Mouse (Mus musculus) stomach, embryonic 14.5 days (tissue): ENCODE data around the gene Gm45213. TPM values are rescaled to one million over a fixed set of nuclear protein-coding genes. Genes with fewer than 3 reads are reported as not detected.

ENCODE experiments used
- ATAC-seq: fragments of 200-750 bp; cut with Nextera tagmentation; 2 replicates; pipeline ENCODE4 v1.8.0; 2017; ENCODE audit warnings: low read depth, moderate TSS enrichment; ENCODE audit not compliant: insufficient number of reproducible peaks, insufficient read depth, low FRiP score
- H3K27ac ChIP-seq: fragments of 300-500 bp; sonication (generic); 2 replicates; pipeline ENCODE4 v1.5.1; 2014; ENCODE audit warnings: mild to moderate bottlenecking, low read length, moderate library complexity, mixed read lengths
- H3K27me3 ChIP-seq: fragments of 300-500 bp; sonication (generic); 2 replicates; pipeline ENCODE4 v1.6.1; 2014; ENCODE audit warnings: low read length, control low read depth, mixed read lengths; ENCODE audit not compliant: control insufficient read depth, insufficient read depth
- H3K36me3 ChIP-seq: fragments of 300-500 bp; sonication (generic); 2 replicates; pipeline ENCODE4 v1.6.1; 2014; ENCODE audit warnings: mild to moderate bottlenecking, control low read depth, low read length, moderate library complexity, mixed read lengths; ENCODE audit not compliant: control insufficient read depth, insufficient read depth
- H3K4me1 ChIP-seq: fragments of 300-500 bp; sonication (generic); 2 replicates; pipeline ENCODE4 v1.6.1; 2014; ENCODE audit warnings: low read length, control low read depth, mixed read lengths; ENCODE audit not compliant: control insufficient read depth, insufficient read depth
- H3K4me2 ChIP-seq: fragments of 300-500 bp; sonication (generic); replicated peaks from 2 replicates; pipeline ENCODE4 v1.6.1; 2014; ENCODE audit warnings: low read depth, low read length, control low read depth
- H3K4me3 ChIP-seq: fragments of 300-500 bp; sonication (generic); 2 replicates; pipeline ENCODE4 v1.5.1; 2014; ENCODE audit warnings: low read depth, low read length, control low read depth
- H3K9ac ChIP-seq: fragments of 300-500 bp; sonication (generic); replicated peaks from 2 replicates; pipeline ENCODE4 v1.6.1; 2014; ENCODE audit warnings: low read depth, mild to moderate bottlenecking, control low read depth, low read length, moderate library complexity, mixed read lengths
- H3K9me3 ChIP-seq: fragments of 300-500 bp; sonication (generic); 2 replicates; pipeline ENCODE4 v1.6.1; 2016; ENCODE audit warnings: low read depth, low read length, control low read depth; ENCODE audit not compliant: control insufficient read depth
- WGBS: fragments of 180-500 bp; shearing (Covaris S2); extraction: QIAGEN DNeasy Blood & Tissue Kit; methylation state at CpG from one replicate; pipeline ENCODE4 v1.1.7; 2014; 5-methylcytosine and 5-hydroxymethylcytosine counted together
- polyA plus RNA-seq: library from polyadenylated mRNA; unstranded; fragments of >200 nt; fragmentation: Nextera tagmentation; extraction: Ambion mirVana; gene quantifications from 2 replicates; pipeline ENCODE4 v1.2.1, GENCODE M21; 2014

The Gm45213 gene
- polyA plus RNA-seq, 1 experiment from 2014 or later: not detected

DNA sequence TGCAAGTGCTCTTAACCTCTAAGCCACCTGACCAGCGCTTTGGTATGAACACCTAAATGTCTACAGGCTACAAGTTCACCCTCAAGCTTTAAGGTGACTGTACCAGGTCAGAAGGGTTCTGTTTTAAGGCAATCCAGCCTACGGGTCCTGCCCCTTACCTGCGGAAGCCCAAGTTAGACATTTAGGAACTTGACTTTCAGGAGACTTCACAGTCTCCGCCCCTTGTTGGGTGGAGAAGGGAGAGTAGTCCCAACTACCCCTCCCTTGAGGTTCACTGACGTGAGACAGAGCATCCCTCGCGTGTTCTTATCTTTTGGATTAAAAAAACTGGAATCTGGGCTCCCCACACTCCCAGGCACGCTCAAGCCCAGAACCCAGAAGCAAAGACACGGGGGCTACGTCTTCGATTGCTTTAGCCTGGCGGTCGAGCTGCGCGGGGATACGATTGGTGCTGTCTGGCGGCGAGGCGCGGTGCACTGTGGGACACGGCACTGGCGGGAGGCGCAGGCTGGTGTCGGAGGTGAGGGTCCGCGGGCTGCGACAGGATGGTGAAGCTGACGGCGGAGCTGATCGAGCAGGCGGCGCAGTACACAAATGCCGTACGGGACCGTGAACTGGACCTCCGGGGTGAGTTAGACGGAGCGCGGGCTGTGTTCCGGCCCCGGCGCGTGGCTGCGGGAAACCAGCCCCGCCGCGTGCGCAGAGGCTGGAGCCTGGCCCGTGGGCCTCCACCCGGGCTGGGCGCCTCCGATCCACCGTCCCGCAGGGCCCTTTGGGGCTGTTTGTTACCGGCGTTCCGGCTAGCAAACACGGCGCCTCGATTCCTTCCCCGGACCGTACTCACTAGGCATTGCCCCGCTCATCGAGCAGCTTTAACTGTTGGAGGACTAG lies 16.9 kb downstream of the Gm45213 start:
- H3K36me3 ChIP-seq: peaks cover 22% of the 10 kb centered on the region
- H3K9ac ChIP-seq: peak overlapping the region; percentile 95
- WGBS: under 1% methylated on average over 64 of the region's 64 CpGs
- peak overlapping the region; percentile 97 for H3K4me3 ChIP-seq
- peaks cover 12% of the 10 kb centered on the region for H3K4me1 ChIP-seq
- H3K27ac ChIP-seq: peak overlapping the region; percentile 71; the same call in 1 of the 2 replicates
- no peaks in the 10 kb centered on the region for H3K27me3 ChIP-seq
- H3K9me3 ChIP-seq: no peaks in the 10 kb centered on the region
- peak overlapping the region; percentile 84 for H3K4me2 ChIP-seq
- peak; percentile 90 for ATAC-seq

DNA sequence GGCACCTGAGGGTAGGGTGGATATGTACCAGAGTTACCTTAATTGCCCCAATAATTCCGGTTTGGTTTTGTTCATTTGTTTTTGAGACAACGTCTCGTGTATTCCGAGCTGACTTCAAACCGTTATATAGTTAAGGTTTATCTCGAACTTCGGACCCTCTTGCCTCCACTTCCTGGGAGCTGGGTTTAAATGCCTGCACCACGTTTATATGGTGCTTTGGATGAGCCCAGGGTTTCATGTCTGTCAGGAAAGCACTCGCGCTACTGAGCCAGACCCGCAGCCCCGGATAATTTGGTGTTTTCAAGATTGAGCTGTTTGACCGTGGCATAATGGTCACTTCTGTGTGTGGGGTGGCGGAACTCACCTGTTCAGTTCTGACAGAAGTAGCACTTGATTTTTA lies 17.7 kb downstream of the Gm45213 start:
- H3K4me3 ChIP-seq: peak overlapping the region; percentile 97
- no peaks in the 10 kb centered on the region for H3K9me3 ChIP-seq
- peak overlapping the region; percentile 10; the same call in 1 of the 2 replicates for H3K27ac ChIP-seq
- peak overlapping the region; percentile 84 for H3K4me2 ChIP-seq
- WGBS: 1% methylated on average over 14 of the region's 14 CpGs
- peak overlapping the region; percentile 95 for H3K9ac ChIP-seq
- peaks cover 12% of the 10 kb centered on the region for H3K4me1 ChIP-seq
- no peak for ATAC-seq
- no peaks in the 10 kb centered on the region for H3K27me3 ChIP-seq
- peaks cover 27% of the 10 kb centered on the region for H3K36me3 ChIP-seq

DNA sequence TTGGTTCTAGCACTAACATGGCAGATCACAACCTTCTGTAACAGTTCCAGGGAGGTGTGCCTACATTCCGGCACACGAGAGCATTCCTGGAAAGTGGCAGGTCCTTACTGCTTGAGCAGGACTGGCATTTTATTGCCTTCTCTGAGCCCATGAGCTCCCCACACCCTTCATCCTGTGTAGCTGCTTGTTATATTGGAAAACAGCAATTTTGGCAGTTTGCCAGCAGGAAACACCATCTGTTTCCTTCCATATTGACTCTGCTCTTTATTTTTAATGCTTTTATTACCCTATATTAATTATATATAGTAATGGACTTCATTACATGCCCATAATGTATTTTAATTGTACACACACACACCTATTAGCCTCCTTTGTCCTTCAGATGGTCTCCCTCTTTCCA lies 33.0 kb downstream of the Gm45213 start:
- H3K36me3 ChIP-seq: peaks cover 50% of the 10 kb centered on the region
- 73% methylated on average over 2 of the region's 2 CpGs for WGBS
- no peaks in the 10 kb centered on the region for H3K27me3 ChIP-seq
- no peaks in the 10 kb centered on the region for H3K9me3 ChIP-seq
- no peak for ATAC-seq
- no peak overlapping the region for H3K4me3 ChIP-seq
- H3K9ac ChIP-seq: no peak overlapping the region
- no peak overlapping the region for H3K27ac ChIP-seq
- H3K4me2 ChIP-seq: no peak overlapping the region
- peaks cover 6% of the 10 kb centered on the region; the same call in 1 of the 2 replicates for H3K4me1 ChIP-seq

DNA sequence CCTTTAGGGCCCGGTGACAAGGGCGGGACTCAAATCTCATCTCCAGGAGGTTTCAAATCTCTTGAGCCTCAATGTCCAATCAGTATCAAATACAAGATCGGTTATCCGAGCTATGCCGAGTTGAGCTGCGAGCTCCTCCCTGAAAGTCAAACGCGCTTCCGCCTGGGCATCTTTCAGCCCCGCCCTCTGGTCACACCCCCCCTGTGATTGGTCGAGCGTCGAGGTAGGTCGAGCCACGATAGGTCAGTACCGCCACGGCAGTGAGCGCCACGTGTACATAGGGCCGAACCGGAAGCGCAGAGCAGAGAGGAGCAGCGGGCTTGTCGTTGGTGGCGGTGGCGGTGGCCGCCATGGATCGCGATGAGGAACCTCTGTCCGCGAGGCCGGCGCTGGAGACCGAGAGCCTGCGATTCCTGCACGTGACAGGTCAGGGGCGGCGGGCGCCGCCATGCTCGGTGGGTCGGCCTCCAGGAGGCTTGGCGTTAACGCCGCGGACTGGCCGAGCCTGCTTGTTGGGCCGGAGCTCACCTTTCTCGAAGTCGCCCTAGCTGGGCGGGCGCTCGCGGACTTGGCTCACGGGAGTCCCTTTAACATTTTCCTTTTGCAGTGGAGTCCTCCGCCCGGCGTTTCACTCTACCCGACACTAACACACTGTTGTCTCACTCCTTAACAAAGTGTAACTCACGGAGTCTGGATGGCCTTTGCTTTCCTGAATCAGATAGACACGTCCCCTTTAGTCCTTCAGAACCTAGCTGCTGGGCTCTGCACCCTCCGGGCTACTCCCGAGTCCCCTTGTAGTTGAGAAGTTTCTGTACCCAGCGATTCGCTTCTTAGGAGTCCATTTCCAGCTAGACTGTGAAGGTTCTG lies 36.2 kb downstream of the Gm45213 start, which contains the start of gene Selenos:
Selenos (plus strand) TSS at position 286 of the 867 bp plus-strand sequence.
- WGBS: under 1% methylated on average over 65 of the region's 65 CpGs
- Histone ChIP-seq H3K9me3 (no peaks in the 10 kb centered on the region), H3K27me3 (no peaks in the 10 kb centered on the region), H3K4me3 (peak within 1 kb of the TSS; percentile 82), H3K4me2 (peak within 1 kb of the TSS; percentile 59), H3K36me3 (peaks cover 49% of the 10 kb centered on the region), H3K9ac (peak within 1 kb of the TSS; percentile 77), H3K27ac (peak within 1 kb of the TSS; percentile 62; the same call in 1 of the 2 replicates), H3K4me1 (peaks cover 6% of the 10 kb centered on the region; the same call in 1 of the 2 replicates)
- ATAC-seq: peak; percentile 99

DNA sequence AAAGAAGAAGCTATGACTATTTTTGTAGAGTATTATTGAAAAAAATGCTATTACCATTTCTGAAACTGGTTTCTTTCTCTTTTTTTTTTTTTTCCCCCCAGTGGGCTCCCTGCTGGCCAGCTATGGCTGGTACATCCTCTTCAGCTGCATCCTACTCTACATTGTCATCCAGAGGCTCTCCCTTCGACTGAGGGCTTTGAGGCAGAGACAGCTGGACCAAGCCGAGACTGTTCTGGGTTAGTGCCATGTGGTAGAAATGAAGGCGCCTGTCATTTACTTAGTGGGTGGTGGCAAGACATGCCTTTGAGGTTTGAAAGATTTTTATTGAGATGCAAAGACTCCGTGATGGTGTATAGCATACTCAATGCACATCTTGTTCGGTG lies 36.8 kb downstream of the Gm45213 start:
- Histone ChIP-seq H3K27me3 (no peaks in the 10 kb centered on the region), H3K4me3 (peak overlapping the region; percentile 82), H3K9me3 (no peaks in the 10 kb centered on the region), H3K9ac (peak overlapping the region; percentile 77), H3K27ac (0 out of 2 replicates have a peak overlapping the region, but pooled peaks have one; percentile 62), H3K4me2 (peak overlapping the region; percentile 59), H3K36me3 (peaks cover 48% of the 10 kb centered on the region), H3K4me1 (peaks cover 6% of the 10 kb centered on the region; the same call in 1 of the 2 replicates)
- 43% methylated on average over 5 of the region's 5 CpGs for WGBS
- no peak for ATAC-seq

DNA sequence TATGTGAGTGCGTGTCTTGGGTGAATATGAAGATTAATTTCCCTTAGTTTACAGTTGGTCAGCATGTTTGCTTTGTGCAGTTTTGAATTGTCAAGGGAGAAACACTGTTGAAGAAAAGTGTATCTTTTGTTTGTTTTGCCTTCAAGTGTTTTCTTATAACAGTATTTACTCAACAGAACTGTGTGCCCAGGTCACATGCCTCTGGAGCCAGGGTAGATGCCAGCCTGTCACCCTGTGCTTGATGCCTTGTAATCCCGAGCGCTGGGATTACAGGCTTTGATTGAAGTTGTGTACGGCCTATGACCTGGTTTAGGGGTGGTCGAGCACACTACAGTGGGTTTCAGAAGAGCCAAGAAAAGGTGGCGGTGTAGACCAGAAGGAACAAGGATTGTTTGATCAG lies 40.4 kb downstream of the Gm45213 start:
- WGBS: 81% methylated on average over 6 of the region's 6 CpGs

DNA sequence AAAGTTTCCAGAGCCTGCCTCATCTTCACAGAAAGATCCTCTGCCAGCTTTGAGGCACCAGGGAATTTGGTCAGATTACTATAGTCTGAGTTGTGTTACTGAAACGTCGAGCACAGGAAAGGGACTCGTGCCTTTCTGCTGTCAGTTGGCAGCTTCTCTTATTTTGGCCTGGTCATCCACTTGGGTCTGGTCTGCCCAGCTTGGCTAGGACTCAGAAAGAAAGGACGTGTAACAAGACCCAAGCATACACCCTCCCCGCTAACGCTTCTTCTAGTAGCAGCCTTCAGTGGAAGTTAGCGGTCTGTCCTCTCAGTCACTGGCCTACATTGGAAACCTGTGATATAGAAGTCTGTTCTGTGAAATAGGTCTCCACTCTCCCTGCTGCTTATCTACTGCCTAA lies 41.1 kb downstream of the Gm45213 start:
- no peaks in the 10 kb centered on the region for H3K9me3 ChIP-seq
- no peak for ATAC-seq
- no peak overlapping the region for H3K4me3 ChIP-seq
- peaks cover 6% of the 10 kb centered on the region; the same call in 1 of the 2 replicates for H3K4me1 ChIP-seq
- H3K9ac ChIP-seq: no peak overlapping the region
- no peaks in the 10 kb centered on the region for H3K27me3 ChIP-seq
- WGBS: 81% methylated on average over 7 of the region's 7 CpGs
- no peak overlapping the region for H3K27ac ChIP-seq
- peaks cover 71% of the 10 kb centered on the region for H3K36me3 ChIP-seq
- H3K4me2 ChIP-seq: no peak overlapping the region

More for the DNA sequence above, 40.4 kb downstream of the Gm45213 start:
- H3K9me3 ChIP-seq: no peaks in the 10 kb centered on the region
- no peak overlapping the region for H3K4me3 ChIP-seq
- H3K36me3 ChIP-seq: peaks cover 64% of the 10 kb centered on the region
- ATAC-seq: no peak
- no peak overlapping the region for H3K4me2 ChIP-seq
- no peak overlapping the region for H3K9ac ChIP-seq
- peaks cover 6% of the 10 kb centered on the region; the same call in 1 of the 2 replicates for H3K4me1 ChIP-seq
- no peaks in the 10 kb centered on the region for H3K27me3 ChIP-seq
- H3K27ac ChIP-seq: no peak overlapping the region

DNA sequence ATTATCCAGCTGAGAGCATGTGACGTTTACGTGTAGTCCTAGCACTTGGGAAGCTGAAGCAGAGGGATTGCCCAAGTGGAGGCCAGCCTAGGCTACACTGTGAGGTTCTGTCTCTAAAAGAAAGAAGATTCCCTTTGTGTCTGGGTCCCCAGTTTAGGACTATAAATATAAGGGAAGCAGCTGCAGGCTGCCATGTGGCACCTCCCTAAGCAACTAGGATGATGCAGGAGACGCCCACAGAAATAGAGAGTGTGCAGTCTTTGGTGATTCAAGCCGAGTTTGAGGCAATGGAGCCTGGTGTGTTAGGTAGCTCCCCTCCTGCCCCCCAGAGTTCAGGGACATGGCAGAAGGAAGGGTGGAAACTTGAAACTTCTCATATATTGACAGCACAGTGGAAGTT lies 44.2 kb downstream of the Gm45213 start:
- Histone ChIP-seq H3K4me2 (no peak overlapping the region), H3K27ac (no peak overlapping the region), H3K9me3 (no peaks in the 10 kb centered on the region), H3K4me3 (no peak overlapping the region), H3K36me3 (peaks cover 83% of the 10 kb centered on the region), H3K9ac (no peak overlapping the region), H3K27me3 (no peaks in the 10 kb centered on the region), H3K4me1 (no peaks in the 10 kb centered on the region)
- ATAC-seq: no peak
- WGBS: 86% methylated on average over 4 of the region's 4 CpGs
